Mouse (Mus musculus): ENCODE measurements around the gene Casp9.

GRCm38 (mm10) chr4:141816267-141816666, 22.9 kb downstream of the Casp9 start:
- TF ChIP-seq POLR2A (IDR thresholded peaks at IDR 0.05; ENCODE audit: extremely low read depth, insufficient read depth, low read length): no peak
- no peak for TF ChIP-seq CTCF (IDR thresholded peaks at IDR 0.05; ENCODE audit: extremely low read depth, insufficient read depth, low read length)

Data from cortical plate, adult 2 months (tissue).